Mouse (Mus musculus) erythroblast, adult 5-6 weeks (primary cell): ENCODE measurements around the gene Lmo1. TPM values are rescaled to one million over a fixed set of nuclear protein-coding genes. Genes with fewer than 3 reads are reported as not detected.

Experiments used
- ATAC-seq: replicated peaks from 2 replicates; pipeline ENCODE4 v1.8.0; 2016; ENCODE audit warnings: moderate number of reproducible peaks, mild to moderate bottlenecking, moderate TSS enrichment, inconsistent platforms; ENCODE audit not compliant: poor library complexity, low FRiP score, severe bottlenecking
- total RNA-seq, 2 experiments: library from RNA; stranded (forward) in 1 of 2; stranded (reverse) in 1 of 2; fragments of 150-400 nt in 1 of 2; fragments of 200-764, 138-1000 nt in 1 of 2; gene quantifications; 2 replicates each; pipeline versions ENCODE4 v1.2.3 to v1.2.4; 2015 to 2017; ENCODE audit warnings: low replicate concordance in 2 of 2

The Lmo1 gene
- total RNA-seq, 2 experiments from 2014 or later, result 1.3 to 10.2 TPM

- ATAC-seq, result no peak
Measured at GRCm38 (mm10) chr7:109175670-109176625, 941 bp upstream of the Lmo1 start.

DNA sequence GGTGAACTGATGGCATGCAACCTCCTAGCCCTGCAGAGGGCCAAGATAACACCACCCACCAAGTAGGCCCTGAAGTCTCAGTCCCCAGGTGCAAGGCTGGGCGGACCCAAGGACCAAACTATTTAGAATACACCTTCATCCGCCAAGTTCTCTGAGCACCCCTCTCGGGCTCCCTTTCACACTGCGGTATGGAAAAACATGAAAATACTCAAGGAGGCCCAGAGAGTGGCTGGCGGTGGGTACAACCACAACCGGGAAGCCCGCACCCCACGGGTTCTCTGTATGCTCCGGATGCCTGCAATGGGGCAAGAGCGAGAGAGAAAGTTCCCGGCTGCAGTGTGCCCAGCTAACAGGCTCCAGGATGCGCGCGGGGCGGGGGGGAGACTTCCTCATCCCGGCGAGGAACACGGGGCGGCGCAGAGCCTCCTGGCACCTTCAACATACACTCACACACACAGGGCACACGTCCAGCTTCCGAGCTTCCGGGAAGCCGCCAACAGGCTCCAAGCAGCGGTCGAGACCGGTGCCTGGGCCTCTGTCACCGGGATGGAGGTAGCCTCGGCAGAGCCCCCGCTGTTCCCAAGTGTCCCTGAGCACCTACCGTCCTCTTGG lies 564 bp downstream of the Lmo1 start:
- no peak for ATAC-seq

- no peak for ATAC-seq
Measured at GRCm38 (mm10) chr7:109171874-109172273, 3.1 kb downstream of the Lmo1 start.

- ATAC-seq, result peak; percentile 79
Measured at GRCm38 (mm10) chr7:109170441-109170820, 4.6 kb downstream of the Lmo1 start.

DNA sequence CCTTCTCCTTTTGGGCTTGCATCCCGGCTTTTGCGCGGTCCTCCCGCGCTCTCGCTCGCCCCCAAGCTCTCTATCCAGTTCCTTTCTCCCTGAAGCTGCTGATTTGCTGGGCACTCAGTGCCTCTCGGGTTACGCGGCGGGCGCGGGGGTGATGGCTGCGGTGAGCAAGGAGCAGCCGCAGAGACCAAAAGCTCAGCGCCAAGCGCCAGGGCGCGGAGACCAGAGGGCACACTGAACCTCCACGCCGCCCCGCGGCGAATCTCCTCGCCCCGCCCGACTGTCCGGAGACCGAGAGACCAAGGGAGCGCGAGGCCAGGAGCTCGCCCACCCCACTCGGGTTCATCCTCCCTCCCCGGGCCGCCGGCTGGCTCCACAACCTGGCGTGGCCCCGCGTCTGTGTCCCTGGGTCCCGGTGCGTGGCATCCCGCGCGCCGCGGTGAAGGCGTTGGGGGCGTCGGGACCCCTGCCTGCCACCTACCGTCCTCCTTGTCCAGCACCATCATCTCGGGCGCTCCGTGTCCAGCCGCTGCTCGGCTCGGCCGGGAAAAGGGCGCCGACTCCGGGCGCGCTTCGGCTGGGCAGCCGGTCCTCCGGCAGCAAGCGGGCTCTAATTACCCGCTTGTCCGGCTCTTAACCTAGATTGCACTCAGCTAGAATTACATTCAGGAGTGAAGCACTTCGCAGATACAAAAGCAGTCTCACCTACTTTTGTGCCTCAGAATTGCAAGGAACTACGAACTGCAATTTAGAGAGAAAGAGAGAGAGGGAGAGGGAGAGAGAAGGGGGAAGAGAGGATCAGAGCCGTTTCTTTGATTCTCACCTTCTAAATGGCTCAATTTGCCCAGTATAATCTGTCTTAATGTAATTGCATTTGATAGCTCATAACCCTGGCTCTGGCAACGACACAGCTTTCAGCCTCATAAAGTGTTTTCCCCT lies 5.2 kb downstream of the Lmo1 start:
- no peak for ATAC-seq

- ATAC-seq, result no peak
Measured at GRCm38 (mm10) chr7:109168716-109169115, 6.3 kb downstream of the Lmo1 start.

- no peak for ATAC-seq
Measured at GRCm38 (mm10) chr7:109165931-109166585, 8.9 kb downstream of the Lmo1 start.

DNA sequence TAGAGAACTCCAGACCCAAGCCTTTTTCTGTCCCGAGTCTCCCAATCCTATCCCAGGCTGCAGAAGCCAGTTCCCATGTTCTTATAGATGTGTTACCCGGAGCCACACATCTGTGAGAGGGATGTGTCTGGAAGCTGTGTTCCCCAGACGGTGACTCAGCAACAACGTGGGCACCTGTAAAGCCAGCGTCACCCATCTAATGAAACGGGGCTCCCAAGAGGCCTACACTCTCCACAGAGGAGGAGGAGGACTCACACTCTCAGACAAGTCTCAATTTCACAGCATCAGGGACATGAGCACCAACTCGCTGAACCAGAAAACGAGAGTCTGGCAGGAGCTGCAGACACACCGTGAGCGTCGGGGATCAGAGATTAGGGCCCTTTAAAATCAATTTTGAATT lies 20.7 kb downstream of the Lmo1 start:
- ATAC-seq, result no peak

DNA sequence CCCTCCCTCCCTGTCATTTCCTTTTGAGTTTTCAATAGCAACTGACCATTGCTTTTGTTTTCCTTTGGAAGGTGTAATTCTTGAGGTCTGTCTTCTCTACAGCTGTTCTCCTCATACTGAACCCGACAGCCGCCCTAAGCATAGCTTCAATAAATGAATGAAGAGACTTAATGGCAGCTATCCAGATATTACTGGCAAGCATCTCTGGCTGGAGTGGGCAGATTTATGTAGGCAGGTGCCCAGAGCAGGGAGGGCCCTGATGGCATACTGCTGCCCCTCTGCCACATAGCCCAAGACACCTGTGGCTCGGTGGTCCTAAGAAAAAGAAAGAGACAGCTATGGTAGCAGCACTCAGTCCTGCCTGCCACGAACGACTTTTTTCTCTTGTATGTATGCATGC lies 21.5 kb downstream of the Lmo1 start:
- no peak for ATAC-seq

DNA sequence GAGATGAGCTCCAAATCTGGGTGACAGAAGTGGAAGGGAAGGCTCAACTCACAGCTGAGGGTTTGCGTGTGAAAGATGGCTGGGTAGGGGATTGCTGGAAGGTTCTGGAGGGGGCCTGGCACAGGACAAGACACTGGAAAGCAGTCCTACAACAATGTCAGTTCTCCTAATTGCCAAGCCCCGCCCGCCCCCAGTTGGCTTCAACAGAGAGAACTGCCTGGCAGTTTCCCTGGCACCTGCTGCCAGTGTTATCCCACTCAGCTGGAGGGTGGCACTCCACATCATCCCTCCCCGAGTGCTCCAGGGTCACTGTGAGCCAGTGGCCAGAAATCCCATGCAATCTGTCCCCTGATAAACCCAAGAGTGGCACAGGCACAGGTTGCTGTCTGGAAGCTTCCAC lies 23.9 kb downstream of the Lmo1 start:
- no peak for ATAC-seq

- no peak for ATAC-seq
Measured at GRCm38 (mm10) chr7:109145211-109145610, 29.8 kb downstream of the Lmo1 start.

DNA sequence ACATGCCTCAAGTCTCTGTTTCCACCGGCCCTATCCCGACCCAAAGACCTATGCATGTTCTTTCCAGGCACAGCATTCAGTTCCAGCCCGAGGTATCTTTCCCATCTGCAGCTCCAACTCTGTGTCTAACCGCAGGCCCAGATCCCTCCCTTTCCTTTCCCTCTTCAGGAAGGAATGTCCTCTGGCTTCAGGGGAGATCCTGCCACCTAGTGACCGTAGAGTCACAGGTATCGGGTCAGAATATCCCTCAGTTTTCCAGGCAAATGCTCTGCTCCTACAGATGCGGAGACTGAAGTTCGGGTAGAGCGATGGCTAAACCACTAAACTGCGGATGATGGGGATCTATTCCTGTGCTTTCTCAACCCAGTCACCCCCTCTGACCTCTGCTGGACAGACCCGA lies 30.3 kb downstream of the Lmo1 start:
- ATAC-seq, result no peak

DNA sequence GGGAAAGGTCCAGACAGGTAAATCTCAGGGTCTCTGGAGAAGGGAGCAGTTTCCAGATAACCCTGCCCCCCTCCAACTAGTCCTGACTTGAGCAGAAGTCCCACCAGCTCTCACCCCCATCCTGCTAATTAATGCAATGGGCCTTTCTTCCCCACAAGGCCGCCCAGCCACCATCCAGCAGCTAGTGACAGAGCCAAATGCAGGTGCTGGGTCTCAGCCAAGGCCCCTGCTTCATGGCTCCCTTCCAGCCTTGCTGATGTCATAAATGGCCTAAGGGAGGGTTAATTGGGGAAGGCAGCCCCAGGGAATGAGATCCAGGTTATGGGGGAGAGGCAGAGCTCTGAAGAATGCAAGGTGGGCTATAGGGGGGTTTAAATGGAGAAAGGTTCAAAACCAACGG lies 32.4 kb downstream of the Lmo1 start:
- no peak for ATAC-seq

GRCm38 (mm10) chr7:109141753-109142152 lies 33.3 kb downstream of the Lmo1 start:
- no peak for ATAC-seq

DNA sequence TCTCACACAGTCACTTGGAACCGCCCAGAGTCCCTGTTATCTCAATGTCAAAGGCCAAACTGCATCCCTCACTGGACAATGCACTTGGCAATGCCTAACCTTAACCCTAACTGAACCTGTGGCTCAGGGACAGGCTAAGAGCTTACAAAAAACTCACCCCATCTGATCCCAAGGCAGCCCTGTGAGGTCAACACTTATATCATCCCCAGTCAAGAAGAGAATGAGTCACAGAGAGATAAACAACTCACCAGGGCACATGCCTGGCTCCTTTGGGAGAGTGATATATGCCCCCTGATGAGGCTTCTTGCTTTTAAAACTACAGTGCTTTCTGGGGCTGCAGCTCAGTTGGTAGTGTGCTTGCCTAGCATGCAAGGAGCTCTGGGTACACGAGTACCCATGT lies 34.0 kb downstream of the Lmo1 start:
- ATAC-seq, result no peak

DNA sequence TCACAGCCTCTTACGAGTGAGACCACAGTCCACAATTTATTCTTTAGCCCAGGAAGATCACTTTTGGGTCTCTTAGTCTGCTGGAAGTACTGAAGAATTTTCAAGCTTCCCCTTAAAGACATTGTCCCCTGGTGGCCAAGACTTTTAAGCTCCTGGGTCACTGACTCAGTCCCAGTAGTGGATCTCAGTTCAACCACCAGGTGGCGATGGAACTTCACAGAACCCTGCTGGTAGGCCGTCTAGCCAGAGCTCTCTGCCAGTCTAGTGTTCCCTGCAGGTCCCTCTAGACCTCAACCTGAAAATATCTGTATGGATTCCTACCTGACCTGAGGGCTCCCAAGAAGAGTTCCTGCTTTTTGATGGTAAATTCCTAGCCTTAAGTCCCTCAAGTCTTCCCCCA lies 35.6 kb downstream of the Lmo1 start:
- ATAC-seq, result peak; percentile 81

DNA sequence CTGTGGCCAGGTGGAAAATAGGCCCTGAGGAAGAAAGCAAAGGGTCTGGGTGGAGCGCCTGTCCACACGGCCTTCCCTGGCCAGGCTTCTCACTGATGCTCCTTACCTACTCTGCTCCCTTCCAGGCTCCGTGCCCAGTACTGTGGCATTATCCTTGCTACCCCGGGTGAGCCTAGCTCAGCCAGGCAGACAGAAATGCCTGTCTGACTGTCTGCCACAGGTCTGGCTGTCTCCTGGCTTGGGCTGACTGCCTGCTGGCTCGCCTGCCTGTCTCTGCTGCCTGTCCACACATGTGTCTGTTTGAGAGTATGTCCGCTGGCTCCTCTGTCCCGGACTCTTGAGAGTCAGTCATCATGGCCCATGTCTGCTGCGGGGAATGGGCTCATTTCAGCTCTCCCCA lies 37.6 kb downstream of the Lmo1 start:
- no peak for ATAC-seq

- 0 out of 2 replicates have a peak, but pooled peaks have one; percentile 26 for ATAC-seq
Measured at GRCm38 (mm10) chr7:109131565-109131964, 43.4 kb downstream of the Lmo1 start.

DNA sequence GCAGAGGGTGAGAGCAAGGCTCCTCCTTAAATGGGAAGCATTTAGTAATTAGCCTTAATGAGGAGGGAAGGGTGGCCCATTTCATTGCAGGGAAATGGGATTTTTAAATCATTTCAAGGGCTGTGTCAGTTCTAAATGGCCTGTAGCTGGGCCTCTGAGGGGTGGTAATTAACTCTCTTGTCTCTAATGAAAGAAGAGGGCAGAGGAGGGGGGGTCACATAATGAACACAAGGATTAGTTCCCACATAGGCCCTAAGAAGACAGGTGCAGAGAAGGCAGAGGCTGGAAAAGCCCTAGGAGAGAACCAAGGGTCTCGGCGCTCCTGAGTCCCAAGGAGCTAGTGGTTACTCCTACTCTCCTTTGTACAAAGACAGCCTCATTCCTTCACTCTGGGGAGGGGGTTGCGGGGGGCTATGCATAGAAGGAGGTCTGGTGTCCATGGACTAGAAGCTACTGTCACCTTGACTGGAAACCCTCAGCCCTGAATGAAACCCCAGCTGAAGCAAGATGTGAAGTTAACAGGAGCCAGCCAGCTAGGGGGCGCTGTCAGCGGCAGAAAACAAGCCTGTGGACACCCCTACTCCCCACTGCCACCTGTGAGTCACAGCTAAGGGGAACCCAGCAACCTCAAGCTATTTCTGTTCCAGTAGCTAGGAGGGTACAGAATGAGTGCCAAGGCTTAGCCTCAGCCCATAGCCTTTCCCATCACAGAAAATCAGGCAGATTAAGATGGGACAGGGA lies 44.9 kb downstream of the Lmo1 start:
- ATAC-seq, result no peak
